ENCODE assay signal across 8 mouse cellular contexts in genomic region chr11:58903511-58904409, GRCm38 (mm10). TPM values are rescaled to one million over a fixed set of nuclear protein-coding genes. Genes with fewer than 3 reads are reported as not detected.
DNase-seq lines count a peak whose midpoint lies in the region; ATAC-seq and TF ChIP-seq lines count a peak whose summit lies in the region.

Zfp39 (minus strand) TSS chr11:58904225.

- no peak for TF ChIP-seq CTCF in thymus, adult 2 months (IDR thresholded peaks at IDR 0.05; ENCODE audit: borderline replicate concordance, control insufficient read depth, extremely low read depth, insufficient read depth, low read length, poor library complexity)

- H3K27ac ChIP-seq in hindbrain, embryonic 10.5 days, result peak within 1 kb of the TSS; percentile 96
- H3K27ac ChIP-seq in lung, embryonic 16.5 days (ENCODE audit: low read length), result peak within 1 kb of the TSS; percentile 73
- peak within 1 kb of the TSS; percentile 86 for H3K27ac ChIP-seq in thymus, adult 2 months (ENCODE audit: control insufficient read depth, insufficient read depth, low read length)

- H3K4me1 ChIP-seq in hindbrain, embryonic 10.5 days (replicated peaks), result peaks cover 13% of the 10 kb centered on the region
- peaks cover 11% of the 10 kb centered on the region for H3K4me1 ChIP-seq in lung, embryonic 16.5 days (replicated peaks; ENCODE audit: control insufficient read depth, insufficient read depth, low read length)
- H3K4me1 ChIP-seq in thymus, adult 2 months (replicated peaks; ENCODE audit: control insufficient read depth, insufficient read depth, low read length), result peaks cover 5% of the 10 kb centered on the region

- WGBS in hindbrain, embryonic 10.5 days, result under 1% methylated on average over 40 of the region's 40 CpGs
- 1% methylated on average over 40 of the region's 40 CpGs for whole genome bisulfite sequencing in lung, embryonic 16.5 days
- WGBS in thymus, adult 2 months, result under 1% methylated on average over 40 of the region's 40 CpGs

- TF ChIP-seq POLR2A in thymus, adult 2 months (IDR thresholded peaks at IDR 0.05; ENCODE audit: control insufficient read depth, extremely low read depth, insufficient read depth, low read length, poor library complexity), result peak; percentile 80

- H3K36me3 ChIP-seq in hindbrain, embryonic 10.5 days, result peaks cover 34% of the 10 kb centered on the region
- H3K36me3 ChIP-seq in lung, embryonic 16.5 days (ENCODE audit: control insufficient read depth, insufficient read depth, low read length), result peaks cover 8% of the 10 kb centered on the region; the same call in 1 of the 2 replicates
- H3K36me3 ChIP-seq in thymus, adult 2 months (ENCODE audit: control insufficient read depth, insufficient read depth, low read length), result peaks cover 21% of the 10 kb centered on the region

- H3K4me2 ChIP-seq in lung, embryonic 16.5 days (ENCODE audit: low read depth, low read length), result peak within 1 kb of the TSS; percentile 87

- H3K4me3 ChIP-seq in hindbrain, embryonic 10.5 days, result peak within 1 kb of the TSS; percentile 80
- H3K4me3 ChIP-seq in lung, embryonic 16.5 days (ENCODE audit: low read length), result peak within 1 kb of the TSS; percentile 82
- peak within 1 kb of the TSS; percentile 78 for H3K4me3 ChIP-seq in thymus, adult 2 months (ENCODE audit: control insufficient read depth, insufficient read depth, low read length)

- peak; percentile 99 for ATAC-seq in frontal cortex, adult (ENCODE audit: low TSS enrichment)
- ATAC-seq in lung, embryonic 16.5 days (ENCODE audit: low read depth), result peak; percentile 99

- H3K9ac ChIP-seq in lung, embryonic 16.5 days (ENCODE audit: low read length), result peak within 1 kb of the TSS; percentile 90

- H3K9me3 ChIP-seq in hindbrain, embryonic 10.5 days, result no peaks in the 10 kb centered on the region
- H3K9me3 ChIP-seq in lung, embryonic 16.5 days (ENCODE audit: control insufficient read depth, low read length), result no peaks in the 10 kb centered on the region

- peak; percentile 98 for DNase-seq in Muller cell, postnatal 12 days (ENCODE audit: inconsistent ontology term)
- peak; percentile 97 for DNase-seq in cerebellum, adult 9-10 months
- peak; percentile 97 for DNase-seq in hindbrain, embryonic 10.5 days (ENCODE audit: low spot score)
- peak; percentile 95 for DNase-seq in layer of hippocampus, adult 9-11 months
- DNase-seq in ovary, adult 18-20 months (ENCODE audit: low spot score), result peak; percentile 89
- DNase-seq in thymus, adult 2 months, result peak; percentile 98

- H3K27me3 ChIP-seq in hindbrain, embryonic 10.5 days (ENCODE audit: insufficient read depth, poor library complexity, severe bottlenecking), result no peaks in the 10 kb centered on the region
- H3K27me3 ChIP-seq in lung, embryonic 16.5 days (ENCODE audit: control insufficient read depth, insufficient read depth, low read depth, low read length), result no peaks in the 10 kb centered on the region
- no peaks in the 10 kb centered on the region for H3K27me3 ChIP-seq in thymus, adult 2 months (ENCODE audit: control insufficient read depth, insufficient read depth, low read length)

RNA-seq across cellular contexts. Expression of gene Zfp39, which starts in this region (rescaled TPM):
- 4.3 and 4.7 TPM in 2 replicates for polyA plus RNA-seq in hindbrain, embryonic 10.5 days (2016; fragmentation: Nextera tagmentation; extraction: Ambion mirVana)
- polyA plus RNA-seq in lung, embryonic 16.5 days (2015; fragmentation: Nextera tagmentation; extraction: Ambion mirVana), result 4.7 and 6.2 TPM in 2 replicates
- polyA plus RNA-seq in thymus, adult 2 months (2012; rRNA removed), result 2.7 and 3.9 TPM in 2 replicates

Comparison
In these comparisons a context has a peak if more than half of its experiments do, and no peak if none do; other contexts are left out.
1. Peak in every context shown above with its lines: DNase-seq, ATAC-seq, H3K4me3 ChIP-seq and H3K27ac ChIP-seq.